Mouse (Mus musculus) liver, embryonic 16.5 days (tissue): ENCODE data around the gene Scp2. TPM values are rescaled to one million over a fixed set of nuclear protein-coding genes. Genes with fewer than 3 reads are reported as not detected.
"Not testable (repeated sequence)": the region's sequence is repeated elsewhere in the genome, so short reads cannot be mapped to it uniquely, and the experiment has no call there.

Experiments
- ATAC-seq: fragments of 200-750 bp; cut with Nextera tagmentation; 2 replicates; pipeline ENCODE4 v1.8.0; 2017; ENCODE audit warnings: low read depth, mild to moderate bottlenecking, moderate number of reproducible peaks, moderate library complexity
- H3K27ac ChIP-seq: fragments of 300-500 bp; sonication (generic); 2 replicates; pipeline ENCODE4 v1.5.1; 2014; ENCODE audit warnings: mild to moderate bottlenecking, low read length
- H3K27me3 ChIP-seq: fragments of 300-500 bp; sonication (generic); 2 replicates; pipeline ENCODE4 v1.6.1; 2014; ENCODE audit warnings: low read depth, low read length, mixed read lengths; ENCODE audit not compliant: control insufficient read depth, insufficient read depth
- H3K36me3 ChIP-seq: fragments of 300-500 bp; sonication (generic); 2 replicates; pipeline ENCODE4 v1.6.1; 2014; ENCODE audit warnings: mild to moderate bottlenecking; ENCODE audit not compliant: control insufficient read depth, insufficient read depth
- H3K4me1 ChIP-seq: fragments of 300-500 bp; sonication (generic); 2 replicates; pipeline ENCODE4 v1.6.1; 2014; ENCODE audit warnings: low read depth, low read length, mixed read lengths; ENCODE audit not compliant: control insufficient read depth
- H3K4me2 ChIP-seq: fragments of 300-500 bp; sonication (generic); 2 replicates; pipeline ENCODE4 v1.6.1; 2014; ENCODE audit warnings: low read depth, low read length, mixed read lengths
- H3K4me3 ChIP-seq: fragments of 300-500 bp; sonication (generic); 2 replicates; pipeline ENCODE4 v1.5.1; 2014; ENCODE audit warnings: low read depth, mild to moderate bottlenecking, low read length
- H3K9ac ChIP-seq: fragments of 300-500 bp; sonication (generic); 2 replicates; pipeline ENCODE4 v1.6.1; 2014; ENCODE audit warnings: low read depth, low read length
- H3K9me3 ChIP-seq: fragments of 300-500 bp; sonication (generic); replicated peaks from 2 replicates; pipeline ENCODE4 v1.6.1; 2016; ENCODE audit warnings: low read length; ENCODE audit not compliant: control insufficient read depth
- WGBS: fragments of 180-500 bp; shearing (Covaris S2); extraction: QIAGEN DNeasy Blood & Tissue Kit; methylation state at CpG from one replicate; pipeline ENCODE4 v1.1.7; 2014; ENCODE audit not compliant: insufficient replicate concordance; 5-methylcytosine and 5-hydroxymethylcytosine counted together
- polyA plus RNA-seq: library from polyadenylated mRNA; unstranded; fragments of >200 nt; fragmentation: Nextera tagmentation; extraction: Ambion mirVana; gene quantifications from 2 replicates; pipeline ENCODE4 v1.2.1, GENCODE M21; 2015

Gene Scp2
- polyA plus RNA-seq, 1 experiment from 2014 or later = 427 TPM

DNA sequence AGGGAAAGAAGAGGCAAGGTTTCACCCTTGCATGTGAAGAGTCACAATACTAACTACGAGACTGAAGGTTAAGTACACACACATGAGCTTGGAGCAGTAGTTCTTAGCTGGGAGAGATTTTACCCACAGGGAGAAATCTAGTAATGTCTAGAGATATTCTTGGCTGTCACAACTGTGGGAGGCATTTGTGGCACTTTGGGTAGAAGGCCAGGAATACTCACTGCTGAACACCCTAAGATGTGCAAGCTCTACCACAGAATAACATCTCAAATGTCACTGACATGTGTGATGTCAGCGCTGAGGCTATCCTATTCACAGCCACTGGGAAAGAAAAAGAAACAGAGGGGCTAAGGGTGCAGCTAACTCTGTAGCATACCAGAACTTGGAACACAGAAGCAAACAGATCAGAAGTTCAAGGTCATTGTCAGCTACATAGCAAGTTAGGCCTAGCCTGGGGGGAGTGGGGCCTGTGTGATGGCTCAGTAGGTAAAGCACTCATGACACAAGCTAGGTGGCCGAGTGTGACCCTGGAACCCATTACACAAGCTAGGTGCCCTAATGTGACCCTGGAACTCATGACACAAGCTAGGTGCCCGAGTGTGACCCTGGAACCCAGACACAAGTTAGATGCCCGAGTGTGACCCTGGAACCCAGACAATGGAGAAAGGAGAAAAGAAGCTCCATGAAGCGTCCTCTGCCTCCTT, 61.6 kb downstream of the Scp2 start:
- no peak overlapping the region for H3K9ac ChIP-seq
- no peaks in the 10 kb centered on the region for H3K27me3 ChIP-seq
- H3K9me3 ChIP-seq = no peaks in the 10 kb centered on the region
- 48% methylated on average over 6 of the region's 6 CpGs for WGBS
- no peaks in the 10 kb centered on the region; the same call in 1 of the 2 replicates for H3K4me1 ChIP-seq
- peak; percentile 86 for ATAC-seq
- H3K4me3 ChIP-seq = no peak overlapping the region
- no peak overlapping the region for H3K4me2 ChIP-seq
- H3K36me3 ChIP-seq = no peaks in the 10 kb centered on the region
- H3K27ac ChIP-seq = peak overlapping the region; percentile 48

DNA sequence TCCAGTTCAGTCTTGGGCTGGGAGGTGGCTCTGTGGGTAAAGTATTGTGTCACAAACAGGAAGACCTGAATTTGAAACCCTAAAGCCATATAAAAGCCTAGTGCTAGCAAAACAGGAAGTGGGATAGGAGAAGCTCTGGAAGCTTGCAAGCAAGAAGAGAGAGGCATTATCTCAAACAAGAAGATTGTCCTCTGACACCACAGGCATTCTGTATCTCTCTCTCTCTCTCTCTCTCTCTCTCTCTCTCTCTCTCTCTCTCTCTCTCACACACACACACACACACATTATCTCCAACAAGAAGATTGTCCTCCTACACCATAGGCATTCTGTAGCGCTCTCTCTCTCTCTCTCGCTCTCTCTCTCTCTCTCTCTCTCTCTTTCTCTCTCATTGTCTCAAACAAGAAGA, 62.4 kb downstream of the Scp2 start:
- H3K36me3 ChIP-seq = no peaks in the 10 kb centered on the region
- H3K9ac ChIP-seq = no peak overlapping the region
- H3K4me3 ChIP-seq = no peak overlapping the region
- WGBS = 63% methylated on average over 2 of the region's 2 CpGs
- no peaks in the 10 kb centered on the region for H3K9me3 ChIP-seq
- no peak overlapping the region for H3K27ac ChIP-seq
- no peaks in the 10 kb centered on the region for H3K27me3 ChIP-seq
- no peaks in the 10 kb centered on the region; the same call in 1 of the 2 replicates for H3K4me1 ChIP-seq
- ATAC-seq = no peak
- H3K4me2 ChIP-seq = no peak overlapping the region

DNA sequence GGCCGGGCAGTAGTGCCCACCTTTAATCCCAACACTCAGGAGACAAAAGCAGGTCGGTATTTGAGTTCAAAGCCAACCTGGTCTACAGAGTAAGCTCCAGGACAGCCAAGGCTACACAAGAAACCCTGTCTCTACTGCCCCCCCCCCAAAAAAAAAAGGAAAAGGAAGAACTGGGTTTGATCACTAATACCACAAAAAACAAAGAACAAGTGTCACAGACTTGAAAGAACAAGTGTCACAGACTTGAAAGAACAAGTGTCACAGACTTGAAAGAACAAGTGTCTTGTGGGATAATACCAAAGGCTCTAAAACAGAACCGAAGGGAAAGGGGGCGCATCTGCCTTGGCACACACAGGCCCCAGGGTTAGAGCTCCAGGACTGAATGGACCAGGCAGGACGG, 63.9 kb downstream of the Scp2 start:
- ATAC-seq = no peak
- H3K27ac ChIP-seq = no peak overlapping the region
- H3K9ac ChIP-seq = no peak overlapping the region
- H3K36me3 ChIP-seq = no peaks in the 10 kb centered on the region
- H3K9me3 ChIP-seq = no peaks in the 10 kb centered on the region
- H3K4me2 ChIP-seq = no peak overlapping the region
- WGBS = 67% methylated on average over 5 of the region's 5 CpGs
- no peaks in the 10 kb centered on the region; the same call in 1 of the 2 replicates for H3K4me1 ChIP-seq
- H3K4me3 ChIP-seq = no peak overlapping the region
- H3K27me3 ChIP-seq = no peaks in the 10 kb centered on the region

- Histone ChIP-seq H3K4me1 (no peaks in the 10 kb centered on the region; the same call in 1 of the 2 replicates), H3K9ac (no peak overlapping the region), H3K4me2 (no peak overlapping the region), H3K27ac (no peak overlapping the region), H3K36me3 (no peaks in the 10 kb centered on the region), H3K4me3 (no peak overlapping the region), H3K27me3 (no peaks in the 10 kb centered on the region), H3K9me3 (no peaks in the 10 kb centered on the region)
- WGBS = 60% methylated on average over 2 of the region's 2 CpGs
- no peak for ATAC-seq
Measured at GRCm38 (mm10) chr4:108079762-108080161, 65.0 kb downstream of the Scp2 start.

- H3K9me3 ChIP-seq, H3K4me3 ChIP-seq, ATAC-seq, H3K4me2 ChIP-seq, H3K9ac ChIP-seq, H3K4me1 ChIP-seq, H3K27ac ChIP-seq, H3K36me3 ChIP-seq, H3K27me3 ChIP-seq: not testable (repeated sequence)
- WGBS = 76% methylated on average over 15 of the region's 15 CpGs
Measured at GRCm38 (mm10) chr4:108079191-108079590, 65.6 kb downstream of the Scp2 start.

GRCm38 (mm10) chr4:108077224-108077955, 67.4 kb downstream of the Scp2 start:
- Histone ChIP-seq H3K4me3 (no peak overlapping the region), H3K36me3 (no peaks in the 10 kb centered on the region), H3K9me3 (no peaks in the 10 kb centered on the region), H3K4me1 (no peaks in the 10 kb centered on the region; the same call in 1 of the 2 replicates), H3K27me3 (no peaks in the 10 kb centered on the region), H3K4me2 (no peak overlapping the region), H3K9ac (no peak overlapping the region), H3K27ac (no peak overlapping the region)
- no peak for ATAC-seq
- 52% methylated on average over 3 of the region's 3 CpGs for WGBS

DNA sequence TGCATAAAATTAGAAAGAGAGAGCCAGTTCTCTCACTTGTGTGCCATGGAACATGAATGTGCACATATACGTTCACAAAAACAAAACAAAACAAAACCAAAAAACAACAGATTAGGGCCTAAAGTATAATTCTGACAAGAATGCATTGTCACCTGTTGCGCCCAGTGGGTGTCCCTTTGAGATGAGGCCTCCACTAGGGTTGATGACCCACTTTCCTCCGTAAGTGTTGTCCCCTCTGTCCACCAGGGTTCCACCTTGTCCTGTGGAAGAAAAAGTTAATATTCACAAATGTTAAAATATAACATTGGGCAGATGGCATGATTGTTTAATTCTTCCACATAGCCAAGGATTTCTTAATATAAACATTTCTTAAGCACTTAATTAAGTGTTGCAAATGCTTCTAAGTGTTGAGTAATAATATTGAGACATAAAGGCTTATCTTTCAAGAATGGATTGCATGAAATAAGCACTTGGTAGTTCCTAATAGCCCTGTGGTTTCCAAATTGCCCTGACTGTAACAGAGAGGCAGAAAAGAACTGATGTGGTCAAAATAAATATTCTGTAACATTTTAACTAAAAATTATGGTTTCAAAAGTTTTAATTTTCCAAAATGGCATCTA, 70.5 kb downstream of the Scp2 start:
- no peak overlapping the region for H3K4me2 ChIP-seq
- ATAC-seq = no peak
- no peak overlapping the region for H3K27ac ChIP-seq
- peaks cover 3% of the 10 kb centered on the region; the same call in 1 of the 2 replicates for H3K4me1 ChIP-seq
- no peak overlapping the region for H3K9ac ChIP-seq
- no peaks in the 10 kb centered on the region for H3K36me3 ChIP-seq
- no peaks in the 10 kb centered on the region for H3K27me3 ChIP-seq
- H3K4me3 ChIP-seq = no peak overlapping the region
- no peaks in the 10 kb centered on the region for H3K9me3 ChIP-seq
- WGBS = 71% methylated on average over 3 of the region's 3 CpGs

DNA sequence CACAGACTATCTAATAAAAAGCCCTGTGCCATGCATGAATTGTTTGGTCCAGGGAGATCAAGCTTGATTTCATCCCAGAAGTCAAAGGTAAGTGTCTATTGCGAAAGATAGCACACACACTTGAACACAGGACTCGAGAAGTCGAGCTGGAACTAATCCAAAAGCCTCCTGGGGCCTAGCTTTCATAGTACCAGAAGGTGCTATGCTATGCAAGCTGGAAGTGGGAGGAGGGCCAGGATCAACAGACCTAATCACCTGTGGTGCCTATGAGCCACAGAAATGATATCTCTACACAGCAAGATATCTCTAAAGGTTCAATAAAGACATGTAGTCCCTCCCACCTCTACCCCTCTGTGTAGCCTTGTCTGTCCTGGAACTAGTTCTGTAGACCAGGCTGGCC, 72.7 kb downstream of the Scp2 start:
- no peaks in the 10 kb centered on the region for H3K9me3 ChIP-seq
- no peak overlapping the region for H3K9ac ChIP-seq
- peaks cover 3% of the 10 kb centered on the region for H3K4me1 ChIP-seq
- H3K27me3 ChIP-seq = no peaks in the 10 kb centered on the region
- no peak overlapping the region for H3K4me2 ChIP-seq
- no peak for ATAC-seq
- WGBS = 77% methylated on average over 3 of the region's 3 CpGs
- no peak overlapping the region for H3K4me3 ChIP-seq
- no peaks in the 10 kb centered on the region for H3K36me3 ChIP-seq
- no peak overlapping the region for H3K27ac ChIP-seq
